Mouse (Mus musculus): ENCODE results near the gene Dpf3. TPM values are rescaled to one million over a fixed set of nuclear protein-coding genes. Genes with fewer than 3 reads are reported as not detected.

Gene Dpf3
- total RNA-seq, 2 experiments from 2014 or later, result 17.4 to 21.3 TPM

DNA sequence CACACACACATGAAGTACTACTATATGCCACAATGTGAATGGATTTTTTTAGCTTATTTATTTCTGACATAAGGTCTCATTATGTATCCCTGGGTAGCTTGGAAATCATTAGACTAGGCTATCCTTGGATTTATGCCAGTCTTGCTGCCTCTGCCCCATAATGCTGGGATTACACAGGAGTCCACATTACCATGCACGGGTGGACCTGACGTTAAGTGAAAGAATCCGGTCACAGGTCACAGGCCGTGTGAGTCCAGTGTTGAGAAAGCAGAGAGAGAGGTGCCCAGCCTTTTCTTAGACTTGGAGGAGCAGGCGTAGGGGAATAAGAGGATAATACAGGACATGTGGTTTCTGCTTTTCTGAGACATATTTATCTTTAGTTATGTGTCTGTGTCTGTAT, 11.7 kb upstream of the Dpf3 start:
- intact Hi-C loops (cut with DNase I), result no loop called here
- no peak for DNase-seq (ENCODE audit: low spot score)

DNA sequence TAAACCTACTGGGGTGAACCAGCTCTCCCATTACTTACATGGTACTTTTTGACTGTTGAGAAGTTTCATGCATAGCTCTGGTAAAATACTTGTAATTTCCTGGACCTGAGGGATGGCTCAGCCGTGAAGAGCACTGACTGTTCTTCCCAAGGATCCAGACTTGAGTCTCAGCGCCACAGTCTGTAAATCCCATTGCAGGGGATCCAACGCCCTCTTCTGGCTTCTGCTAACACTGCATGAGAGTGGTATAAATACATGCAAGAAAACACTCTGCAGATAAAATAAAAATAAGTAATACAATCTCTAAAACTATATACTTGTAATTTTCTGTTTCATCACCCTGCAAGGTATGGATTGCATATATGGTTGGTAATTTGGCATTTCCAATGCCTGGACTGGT, 10.4 kb upstream of the Dpf3 start:
- intact Hi-C loops (cut with DNase I), result no loop called here
- DNase-seq (ENCODE audit: low spot score), result no peak

DNA sequence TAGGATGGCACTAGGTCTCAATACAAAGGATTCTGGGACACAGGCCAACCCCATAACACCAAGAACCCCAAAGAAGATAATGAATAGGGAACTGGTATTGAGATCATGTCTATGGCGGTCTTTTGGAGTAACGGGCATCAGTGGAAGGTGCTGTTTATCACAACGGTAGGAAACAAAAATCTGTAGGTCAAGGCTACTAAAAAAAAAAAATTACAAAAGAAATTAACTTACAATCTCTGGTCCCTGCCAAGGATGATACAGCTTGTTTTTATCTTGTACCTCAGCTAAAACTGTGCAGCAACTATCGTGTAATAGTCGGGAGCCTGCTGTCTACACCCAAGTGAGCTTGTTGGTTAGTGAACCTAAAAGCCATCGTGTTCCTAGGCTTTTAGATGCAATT, 9.2 kb upstream of the Dpf3 start:
- no peak for DNase-seq (ENCODE audit: low spot score)
- intact Hi-C loops (cut with DNase I), result no loop called here

DNA sequence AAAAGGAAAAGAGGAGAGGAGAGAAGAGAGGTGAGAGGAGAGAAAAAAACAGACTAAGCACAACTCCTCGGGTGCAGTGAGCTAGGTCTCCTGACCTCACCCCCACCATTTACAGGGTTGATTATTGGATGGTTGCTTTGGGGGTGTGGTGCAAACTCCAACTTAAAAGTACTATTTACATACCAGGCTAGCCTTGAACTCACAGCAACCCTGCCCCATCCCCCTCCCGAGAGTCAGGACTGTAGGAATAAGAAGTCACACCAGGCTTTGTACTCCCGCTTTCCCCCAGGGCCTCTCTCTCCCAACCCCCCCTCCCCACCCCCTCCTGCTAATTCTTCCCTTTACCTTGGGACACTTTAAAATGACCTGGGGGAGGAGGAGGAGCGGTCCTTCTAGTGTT, 8.8 kb upstream of the Dpf3 start:
- intact Hi-C loops (cut with DNase I), result no loop called here
- no peak for DNase-seq (ENCODE audit: low spot score)

DNA sequence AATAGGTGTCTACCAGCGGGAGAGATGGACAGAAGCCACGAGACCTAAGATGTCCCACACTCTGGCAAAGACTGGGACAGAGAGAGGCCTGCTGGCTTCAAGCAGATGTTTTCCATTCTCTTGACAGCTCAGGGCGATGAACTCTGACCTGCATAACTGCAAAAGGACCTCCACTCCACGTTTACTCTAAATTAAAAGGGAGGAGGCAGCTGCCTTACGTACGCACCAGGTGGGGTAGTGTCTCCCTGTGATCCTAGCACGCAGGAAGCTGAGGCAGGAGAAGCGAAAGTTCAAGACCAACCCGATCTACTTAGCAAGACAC, 8.4 kb upstream of the Dpf3 start:
- intact Hi-C loops (cut with DNase I), result no loop called here
- DNase-seq (ENCODE audit: low spot score), result no peak

DNA sequence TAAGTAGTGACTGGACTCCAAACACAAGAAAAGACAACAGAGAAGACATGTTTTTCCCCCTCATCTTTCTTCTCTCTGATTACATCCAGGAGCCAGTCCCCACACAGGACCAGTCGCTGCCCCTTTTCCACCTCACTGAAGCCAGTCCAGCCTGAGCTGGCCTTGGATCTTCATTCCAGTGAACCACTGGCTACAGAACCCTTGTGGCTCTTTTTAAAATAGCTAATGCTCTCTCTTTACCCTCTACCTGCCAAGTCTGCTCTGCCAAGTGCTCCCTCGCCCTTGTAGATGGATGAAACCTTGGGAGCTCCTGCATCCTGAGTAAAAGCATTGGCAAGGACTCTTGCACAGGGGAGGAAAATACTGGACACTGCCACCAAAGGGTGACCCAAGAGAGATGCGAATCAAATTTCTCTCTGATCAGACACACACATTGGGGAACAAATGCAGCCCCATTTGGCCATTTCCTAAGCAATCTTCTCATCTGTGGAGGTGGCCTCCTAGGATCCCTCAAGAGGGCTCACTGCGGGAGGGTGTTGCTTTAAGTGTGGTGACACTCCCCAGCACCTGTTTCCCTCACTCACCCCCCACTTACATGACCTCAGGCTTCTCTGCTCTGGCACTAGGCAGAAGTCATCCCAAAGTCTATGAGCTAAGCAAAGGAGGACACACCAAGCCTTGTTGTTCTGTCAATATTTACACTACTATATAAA, 7.9 kb upstream of the Dpf3 start:
- intact Hi-C loops (cut with DNase I), result no loop called here
- DNase-seq (ENCODE audit: low spot score), result no peak

DNA sequence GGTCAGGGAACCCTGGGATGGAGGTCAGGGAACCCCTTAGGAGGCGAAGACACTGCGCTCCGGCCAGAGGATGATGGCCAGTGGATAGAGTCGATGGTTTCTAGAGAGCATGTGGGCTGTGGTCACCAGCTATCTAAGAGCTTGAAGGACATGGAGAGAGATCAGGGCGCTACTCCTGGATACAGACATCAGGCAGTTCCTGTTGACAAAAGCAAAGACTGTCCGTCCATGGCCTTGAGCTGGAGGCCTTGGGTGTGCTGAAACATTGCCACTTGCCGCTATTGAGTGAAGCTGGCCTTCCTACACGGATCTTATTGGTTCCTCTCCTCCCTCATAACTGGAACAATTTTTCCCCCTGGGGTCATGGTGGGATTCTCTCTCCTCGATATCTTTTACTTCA, 6.7 kb upstream of the Dpf3 start:
- intact Hi-C loops (cut with DNase I), result no loop called here
- DNase-seq (ENCODE audit: low spot score), result no peak

DNA sequence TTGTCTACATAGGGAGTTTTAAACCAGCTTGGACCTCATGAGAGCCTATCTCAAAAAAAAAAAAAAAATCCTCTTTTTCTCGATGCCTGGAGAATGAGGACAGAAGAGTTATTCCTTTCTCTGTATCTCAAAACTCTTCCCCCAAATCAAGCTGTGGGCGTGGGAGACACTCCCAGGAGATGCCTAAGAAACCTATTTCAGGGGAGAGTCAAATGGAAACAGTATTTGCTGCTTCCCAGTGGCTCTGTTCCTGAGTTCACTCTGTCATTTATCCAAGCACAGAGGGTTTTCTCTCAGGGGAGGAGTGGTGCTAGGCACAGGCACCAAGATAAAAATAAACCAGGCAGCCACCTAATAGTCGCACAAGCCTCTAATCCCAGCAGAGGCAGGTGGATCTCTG, 5.3 kb upstream of the Dpf3 start:
- intact Hi-C loops (cut with DNase I), result no loop called here
- no peak for DNase-seq (ENCODE audit: low spot score)

DNA sequence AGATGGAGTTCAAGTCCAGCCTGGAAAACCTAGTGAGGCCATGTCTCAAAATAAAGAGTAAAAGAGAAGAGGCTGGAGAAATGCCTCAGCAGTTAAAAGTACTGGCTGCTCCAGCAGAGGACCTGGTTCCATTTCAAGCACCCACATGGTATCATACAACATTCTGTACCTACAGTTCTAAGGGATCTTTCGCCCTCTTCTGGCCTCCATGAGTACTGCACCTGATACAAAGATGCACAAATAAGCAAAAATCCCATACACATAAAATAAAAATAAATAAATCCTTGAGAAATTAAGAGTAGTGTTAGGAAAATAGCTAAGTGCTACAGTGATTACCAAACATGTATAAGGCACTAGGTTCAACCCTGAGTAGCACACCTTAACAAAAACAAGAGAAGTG, 4.1 kb upstream of the Dpf3 start:
- no peak for DNase-seq (ENCODE audit: low spot score)
- intact Hi-C loops (cut with DNase I), result no loop called here

DNA sequence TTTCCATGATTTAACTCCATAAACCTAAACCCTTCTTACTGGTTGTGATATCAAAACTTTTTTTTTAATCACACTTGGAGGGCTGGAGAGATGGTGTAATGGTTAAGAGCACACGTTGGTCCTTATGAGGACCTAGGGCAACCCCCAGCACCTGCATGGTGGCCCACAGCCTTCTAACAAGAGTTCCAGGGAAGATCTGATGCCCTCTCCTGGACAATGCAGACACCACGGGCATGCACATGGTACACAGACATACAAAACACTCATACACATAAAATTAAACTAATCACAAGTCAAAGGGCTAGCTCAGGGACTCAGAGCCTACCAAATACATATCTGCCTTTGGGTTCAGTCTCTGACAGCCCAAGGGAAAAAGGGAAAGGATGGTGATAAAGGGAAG, 2.2 kb upstream of the Dpf3 start:
- DNase-seq (ENCODE audit: low spot score), result no peak
- intact Hi-C loops (cut with DNase I), result loop anchor here (5.0 kb wide), 2 partner anchors 77 to 122 kb away; no protein-coding TSS in a partner anchor

DNA sequence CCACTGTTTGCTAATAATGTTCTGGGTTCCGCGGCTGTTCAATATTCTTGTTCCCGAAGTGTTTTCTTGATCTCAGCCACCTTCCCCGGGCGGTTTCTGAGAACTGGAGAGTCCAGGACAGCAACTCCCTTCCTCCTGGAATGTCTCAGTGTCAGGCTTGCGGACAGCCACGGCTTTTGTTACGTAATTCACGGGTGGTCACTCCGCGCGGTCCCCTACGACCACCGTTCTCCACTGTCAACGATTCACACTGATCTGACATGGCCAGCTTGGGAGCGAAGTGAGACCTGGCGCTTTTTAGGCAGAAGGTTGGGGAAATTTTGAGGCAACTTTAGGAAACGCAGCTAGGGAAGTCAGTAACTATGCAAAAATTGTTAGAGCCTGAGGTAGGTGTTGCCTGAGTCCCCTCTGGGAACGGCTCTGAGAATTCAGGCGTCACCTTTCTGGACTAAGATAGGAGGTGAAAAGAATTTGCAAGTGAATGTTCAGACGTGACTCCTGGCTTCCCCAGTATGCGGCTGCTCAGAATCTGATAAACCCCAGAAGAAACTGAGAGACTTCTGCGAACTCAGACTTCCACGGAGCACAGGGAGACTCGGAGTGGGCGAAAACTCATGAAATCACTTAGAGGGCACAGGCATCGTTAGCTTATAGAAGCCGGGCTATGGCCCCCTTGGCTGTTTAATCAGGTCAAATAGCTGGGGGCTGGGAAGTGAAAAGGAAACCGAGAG, 860 bp upstream of the Dpf3 start:
- no peak for DNase-seq (ENCODE audit: low spot score)
- intact Hi-C loops (cut with DNase I), result loop anchor here (5.0 kb wide), 2 partner anchors 76 to 121 kb away; no protein-coding TSS in a partner anchor

DNA sequence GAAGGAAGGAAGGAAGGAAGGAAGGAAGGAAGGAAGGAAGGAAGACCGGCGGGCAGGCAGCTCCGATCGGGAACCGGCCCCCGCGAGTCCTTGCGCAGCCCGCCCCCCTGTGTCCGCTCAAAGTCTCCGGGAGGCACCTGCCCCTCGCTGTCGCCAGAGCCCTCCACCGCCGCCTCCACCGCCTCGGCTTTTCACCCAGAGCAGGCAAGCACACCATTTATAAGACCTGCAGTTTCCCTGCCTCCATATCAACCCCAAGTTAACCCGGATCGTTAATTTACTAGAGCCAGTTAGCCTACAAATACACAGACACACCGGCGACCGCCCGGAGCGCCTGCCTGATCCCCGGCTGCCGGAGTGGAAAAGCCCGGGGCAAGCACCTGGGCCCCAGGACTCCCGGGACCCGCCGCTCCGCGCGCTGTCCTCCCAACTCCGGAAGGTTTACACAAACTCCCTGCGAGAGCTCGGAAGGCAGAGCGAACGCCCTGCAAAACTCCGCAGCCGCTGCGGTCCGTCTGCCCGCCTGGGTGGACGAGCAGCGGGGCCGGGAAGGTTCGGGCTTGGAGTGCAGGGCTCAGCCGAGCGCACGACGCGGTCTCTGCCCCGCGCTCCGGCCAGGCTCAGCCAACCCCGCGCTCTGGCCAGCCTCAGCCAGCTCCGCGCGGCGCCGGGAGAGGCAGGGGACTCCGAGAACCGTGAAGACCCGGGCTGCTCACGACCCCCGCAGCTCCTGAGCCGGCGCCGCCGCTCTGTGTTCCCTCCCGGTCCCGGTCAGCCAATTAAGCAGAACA, 650 bp downstream of the Dpf3 start:
- peak; percentile 8 for DNase-seq (ENCODE audit: low spot score)
- intact Hi-C loops (cut with DNase I), result loop anchor here (5.0 kb wide), 2 partner anchors 75 to 120 kb away; no protein-coding TSS in a partner anchor

DNA sequence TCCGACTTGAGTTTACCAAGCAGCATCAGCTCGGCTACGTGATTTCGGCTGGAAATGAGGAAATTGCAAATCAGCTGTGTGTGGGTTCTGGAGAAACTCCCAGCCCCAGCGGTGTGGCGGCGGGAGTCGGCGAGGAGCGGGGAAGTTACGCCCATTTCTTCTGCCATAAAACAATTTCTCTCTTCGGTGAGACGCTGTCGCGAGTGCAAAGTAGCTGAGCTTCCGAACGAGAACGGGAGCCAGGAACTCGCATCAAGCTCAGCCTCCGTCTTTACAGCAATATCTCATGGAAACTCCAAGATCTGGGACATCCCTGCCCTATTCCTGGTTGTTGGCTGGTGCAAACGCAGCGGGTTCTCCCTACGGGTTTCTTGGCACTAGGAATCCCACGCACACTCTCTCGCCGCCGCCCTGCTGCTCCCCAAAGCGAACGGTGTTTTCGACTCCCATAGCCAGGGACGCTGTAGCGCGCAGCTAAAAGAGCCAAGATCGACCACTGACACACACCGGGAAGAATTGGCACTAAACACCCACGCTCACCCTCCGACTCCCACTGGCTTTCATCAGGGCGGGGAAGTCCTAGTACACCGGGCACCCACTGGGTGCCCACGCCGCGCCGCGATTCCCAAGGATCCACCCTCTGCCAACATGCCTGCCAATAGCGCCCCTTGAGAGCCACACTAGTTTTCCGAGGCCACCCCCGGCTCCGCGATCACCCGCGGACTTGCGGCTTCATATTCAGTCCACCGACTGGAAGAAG, 1.4 kb downstream of the Dpf3 start:
- intact Hi-C loops (cut with DNase I), result loop anchor here (5.0 kb wide), 2 partner anchors 74 to 119 kb away; no protein-coding TSS in a partner anchor

DNA sequence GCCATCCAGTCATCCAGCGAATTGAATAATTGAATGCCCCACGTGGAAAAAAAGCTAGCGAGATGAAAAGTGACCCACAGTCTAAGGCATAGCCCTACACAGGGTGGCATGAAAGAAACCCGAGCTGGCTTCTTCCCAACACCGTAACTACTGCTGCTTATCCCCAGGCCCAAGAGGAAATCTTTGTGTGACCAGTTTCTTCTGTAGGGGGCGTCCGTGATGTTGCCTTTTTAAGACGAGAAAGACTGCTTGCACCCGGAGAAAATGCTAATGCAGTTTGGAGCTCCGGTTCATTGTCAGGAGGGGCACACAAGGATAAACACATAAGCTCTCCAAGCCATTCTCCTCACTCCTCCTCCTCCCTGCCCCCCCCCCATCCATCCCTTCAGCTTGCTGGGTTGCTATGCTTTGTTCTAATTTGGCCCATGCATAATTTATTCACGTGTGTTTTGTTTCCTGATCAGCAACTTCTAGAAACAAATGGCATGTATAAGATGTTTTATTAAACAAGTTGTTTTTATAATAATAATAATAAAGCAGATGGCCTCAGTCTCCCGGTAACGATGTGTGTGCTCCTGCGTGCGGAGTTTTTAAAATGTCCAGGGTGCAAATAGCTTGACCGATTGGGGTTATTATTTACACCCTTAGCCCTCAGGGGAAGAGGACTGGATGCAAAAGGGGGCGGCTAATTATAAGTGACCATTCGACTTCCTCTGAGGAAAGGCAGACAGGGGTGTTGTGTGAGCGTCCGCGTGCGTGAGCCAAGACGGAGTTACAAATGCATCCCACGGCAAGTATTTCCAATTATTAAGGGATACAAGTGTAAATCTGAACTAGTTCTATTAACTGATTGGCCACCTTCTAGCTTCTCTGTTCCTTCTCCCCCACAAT, 2.4 kb downstream of the Dpf3 start:
- intact Hi-C loops (cut with DNase I), result loop anchor here (5.0 kb wide), 2 partner anchors 73 to 118 kb away; no protein-coding TSS in a partner anchor
- no peak for DNase-seq (ENCODE audit: low spot score)

More for the DNA sequence above, 1.4 kb downstream of the Dpf3 start:
- DNase-seq (ENCODE audit: low spot score), result no peak

DNA sequence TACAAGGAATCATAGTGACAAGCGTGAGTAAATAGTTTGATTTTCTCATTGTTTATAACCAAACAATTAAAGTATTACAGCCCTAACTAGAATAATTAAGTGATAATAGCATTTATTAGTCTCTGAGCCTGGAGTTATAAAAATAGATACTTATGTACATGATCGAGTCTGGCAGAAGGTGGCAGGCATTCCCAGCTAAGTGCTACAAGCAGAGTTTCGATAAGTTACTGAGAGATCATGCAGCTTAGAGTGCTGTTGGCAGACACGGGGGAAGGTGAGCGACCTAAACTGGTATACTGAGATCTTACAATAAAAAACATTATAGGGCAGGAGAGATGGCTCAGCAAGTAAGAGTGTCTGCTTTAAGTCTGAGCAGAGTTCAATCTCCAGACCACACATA, 3.9 kb downstream of the Dpf3 start:
- intact Hi-C loops (cut with DNase I), result no loop called here
- DNase-seq (ENCODE audit: low spot score), result no peak

DNA sequence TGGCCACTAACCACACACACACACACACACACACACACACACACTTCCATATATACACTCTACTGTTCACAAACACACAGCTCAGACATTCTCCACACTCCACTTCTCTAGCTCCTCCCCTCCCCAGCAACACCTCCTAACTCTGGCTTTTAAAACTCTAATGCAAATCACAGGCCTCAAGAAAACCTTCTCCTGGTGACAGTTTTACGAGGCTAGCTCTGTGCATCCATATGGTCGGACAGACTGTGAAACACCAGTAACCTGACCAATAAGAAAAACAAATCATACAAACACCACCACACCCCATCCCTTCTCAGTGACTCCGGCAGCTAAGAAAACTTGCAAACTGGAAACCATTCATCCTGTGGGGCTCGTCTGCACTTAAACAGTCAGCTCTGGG, 6.1 kb downstream of the Dpf3 start:
- DNase-seq (ENCODE audit: low spot score), result no peak
- intact Hi-C loops (cut with DNase I), result no loop called here

DNA sequence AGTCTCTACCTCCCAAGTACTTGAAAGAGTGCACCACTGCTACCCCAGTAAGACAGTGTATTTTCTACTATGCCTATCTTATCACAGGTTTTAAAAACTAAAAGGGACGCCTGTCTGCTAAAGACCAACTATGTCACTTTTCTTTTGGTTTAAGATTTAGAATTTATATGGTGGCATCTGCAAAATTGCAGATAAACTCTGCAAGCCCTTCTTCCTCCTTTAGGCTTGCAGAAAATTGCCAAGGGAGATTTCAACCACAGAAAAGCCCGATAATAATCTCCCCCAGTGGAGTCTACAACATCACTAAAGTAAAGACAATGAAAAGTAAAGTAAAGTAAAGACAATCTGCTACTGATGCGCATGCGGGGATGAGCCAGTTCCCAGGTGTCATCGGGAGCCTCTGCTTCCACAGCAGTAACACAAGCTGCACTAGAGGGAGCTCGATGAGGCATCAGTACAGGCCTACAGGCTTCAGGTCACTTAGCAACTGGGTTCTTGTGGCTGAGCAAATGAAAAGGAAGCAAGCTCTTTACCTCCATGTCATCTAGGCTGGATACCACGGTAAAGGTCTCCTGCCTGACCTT, 7.6 kb downstream of the Dpf3 start:
- intact Hi-C loops (cut with DNase I), result no loop called here
- DNase-seq (ENCODE audit: low spot score), result no peak

DNA sequence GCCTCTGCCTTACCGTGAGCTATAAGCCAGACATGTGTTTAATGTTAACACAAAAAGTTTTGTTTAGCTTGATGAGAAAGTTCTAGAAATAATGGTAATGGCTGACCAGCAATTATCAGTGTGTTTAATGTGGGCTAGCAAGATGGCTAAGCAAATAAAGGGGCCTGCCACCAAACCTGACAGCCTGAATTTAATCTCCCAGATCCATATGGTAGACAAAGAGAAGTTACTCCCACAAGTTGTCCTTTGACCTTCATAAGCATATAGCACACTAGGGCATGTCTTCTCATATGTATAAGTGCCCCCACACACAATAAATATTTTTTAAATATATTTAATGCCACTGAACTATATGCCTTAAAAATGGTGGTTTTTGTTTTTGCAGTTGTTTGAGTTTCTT, 8.4 kb downstream of the Dpf3 start:
- DNase-seq (ENCODE audit: low spot score), result no peak
- intact Hi-C loops (cut with DNase I), result no loop called here

DNA sequence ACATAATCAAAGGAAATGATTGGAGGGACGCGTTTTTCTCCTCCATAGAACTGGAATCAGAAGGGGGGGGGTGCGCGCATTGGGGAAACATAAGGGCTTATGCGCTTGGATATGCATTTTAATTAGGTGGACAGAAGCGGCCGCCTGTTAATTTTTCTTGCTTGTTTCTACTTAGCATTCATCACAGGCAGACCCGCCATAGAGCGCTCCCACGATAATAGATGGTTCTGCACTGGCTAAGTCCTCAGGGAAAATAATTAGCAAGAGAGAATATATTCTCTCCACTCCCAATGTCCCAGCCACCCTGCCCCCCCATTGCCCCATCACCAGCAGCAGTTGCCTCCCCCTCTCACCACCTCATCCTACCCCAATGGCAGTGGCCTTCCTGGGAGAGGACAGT, 11.2 kb downstream of the Dpf3 start:
- DNase-seq (ENCODE audit: low spot score), result no peak
- intact Hi-C loops (cut with DNase I), result no loop called here

Measured in heart, postnatal 25 days (tissue).